In the genomic region with DNA sequence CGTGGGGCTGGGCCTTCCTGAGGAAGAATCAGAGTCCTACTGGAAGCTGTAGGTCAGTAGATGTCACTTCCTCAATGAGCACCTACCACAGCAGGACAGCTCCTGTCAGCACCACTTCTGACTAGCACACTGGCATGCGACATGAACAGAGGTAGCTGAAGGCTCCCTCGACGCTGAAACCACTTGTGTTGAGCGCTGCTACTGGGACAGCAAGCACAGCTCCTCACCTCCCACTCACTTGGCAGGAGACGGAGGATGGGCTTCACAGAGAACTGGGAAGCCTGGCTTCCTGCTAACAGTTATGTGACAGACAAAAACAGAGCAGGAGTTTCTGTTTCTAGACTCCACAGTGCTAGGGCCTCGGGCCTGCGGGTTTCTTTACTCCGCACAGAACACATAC, we compare ENCODE assay signal across 17 mouse cellular contexts. TPM values are rescaled to one million over a fixed set of nuclear protein-coding genes. Genes with fewer than 3 reads are reported as not detected.
A peak's percentile ranks its signal among the peaks of the same experiment; 100 is the strongest.
DNase-seq lines count a peak whose midpoint lies in the region; ATAC-seq lines count a peak whose summit lies in the region.
"Had no signal": no experiment of that assay in that cellular context is flagged by ENCODE, and none has a peak within 500 bp of the region (broad histone marks: within the 10 kb centered on the region; RNA-seq: fewer than 3 reads in every experiment).

No protein-coding gene starts in this region.

- DNase-seq in heart, embryonic 10.5 days (ENCODE audit: low spot score): peak; percentile 81
- no peak for DNase-seq in heart, postnatal 14 days
- peak; percentile 92 for DNase-seq in brain, adult 2 months (ENCODE audit: low read depth, low spot score)
- peak; percentile 60 to 75 for DNase-seq in layer of hippocampus, adult 8-10 months (ENCODE audit: low spot score in 2 of 2)
- DNase-seq in left cerebral cortex, postnatal 10 days (ENCODE audit: extremely low spot score in 1 of 2, low spot score in 2 of 2): peak; percentile 45 to 51
- no peak for DNase-seq in urinary bladder, adult 18-20 months (ENCODE audit: low spot score in 2 of 2)
- no peak for DNase-seq in cerebellum, adult 9-10 months
- DNase-seq: adrenal gland, adult 2 months; kidney, adult 18-20 months; lung, postnatal 14 days had no signal

- H3K4me3 ChIP-seq in heart, embryonic 10.5 days: no peak overlapping the region
- H3K4me3 ChIP-seq: forebrain, embryonic 13.5 days; limb, embryonic 10.5 days; midbrain, embryonic 13.5 days had no signal

- no peaks in the 10 kb centered on the region for H3K9me3 ChIP-seq in heart, embryonic 10.5 days
- H3K9me3 ChIP-seq: forebrain, embryonic 13.5 days; limb, embryonic 10.5 days; midbrain, embryonic 13.5 days had no signal

- peaks cover 99% of the 10 kb centered on the region for H3K36me3 ChIP-seq in heart, embryonic 10.5 days

- ATAC-seq in monocyte, adult 5-6 weeks (replicated peaks; ENCODE audit: insufficient number of reproducible peaks, low FRiP score, low TSS enrichment, poor library complexity, severe bottlenecking): no peak
- ATAC-seq: forebrain, embryonic 13.5 days; midbrain, embryonic 13.5 days had no signal

- H3K27ac ChIP-seq in heart, embryonic 10.5 days: no peak overlapping the region
- H3K27ac ChIP-seq: forebrain, embryonic 13.5 days; limb, embryonic 10.5 days; liver, embryonic 14.5 days; midbrain, embryonic 13.5 days had no signal

- no peaks in the 10 kb centered on the region for H3K27me3 ChIP-seq in heart, embryonic 10.5 days (ENCODE audit: insufficient read depth, poor library complexity, severe bottlenecking)
- H3K27me3 ChIP-seq: forebrain, embryonic 13.5 days; midbrain, embryonic 13.5 days had no signal

- WGBS in heart, embryonic 10.5 days: 64% methylated on average over 9 of the region's 9 CpGs

- intact Hi-C loops in heart, postnatal 14 days (cut with DNase I): no loop called here
- intact Hi-C loops in left cerebral cortex, postnatal 10 days (cut with DNase I): no loop called here

- H3K4me1 ChIP-seq in heart, embryonic 10.5 days: peaks cover 13% of the 10 kb centered on the region
- H3K4me1 ChIP-seq: forebrain, embryonic 13.5 days; limb, embryonic 10.5 days had no signal

RNA-seq across cellular contexts. Expression of a gene that starts 26.6 kb away (rescaled TPM):
- 86.9 and 98.4 TPM in 2 replicates for polyA plus RNA-seq in heart, embryonic 10.5 days (2016; fragmentation: Nextera tagmentation; extraction: Ambion mirVana)
- total RNA-seq in heart, postnatal 14 days (2021): 10 to 100 TPM; 54.0 to 54.7 TPM
- 10 to 100 TPM; 75.6 to 83.8 (median 80.9) TPM for total RNA-seq in layer of hippocampus, adult 8-10 months (2022)
- 10 to 100 TPM; 59.1 to 70.0 TPM for total RNA-seq in left cerebral cortex, postnatal 10 days (2021)
- total RNA-seq in monocyte, adult 5-6 weeks (2017): 25.1 to 55.3 TPM (median 48.6 TPM) in 3 replicates

RNA-seq across cellular contexts. Expression of a gene that starts 30.5 kb away (rescaled TPM):
- not detected in 2 replicates for polyA plus RNA-seq in heart, embryonic 10.5 days (2016; fragmentation: Nextera tagmentation; extraction: Ambion mirVana)
- total RNA-seq in heart, postnatal 14 days (2021): not detected
- under 1 TPM in 3 of 4 experiments, not detected in 1; 0.23 to 0.41 (median 0.40) TPM for total RNA-seq in layer of hippocampus, adult 8-10 months (2022)
- total RNA-seq in left cerebral cortex, postnatal 10 days (2021): under 1 TPM in 1 of 2 experiments, not detected in 1; 0.45 TPM
- not detected in 3 replicates for total RNA-seq in monocyte, adult 5-6 weeks (2017)
- total RNA-seq: adrenal gland, adult 2 months; common myeloid progenitor, adult 5-6 weeks had no signal
- polyA plus RNA-seq: forebrain, embryonic 13.5 days; midbrain, embryonic 13.5 days; neural tube, embryonic 11.5 days had no signal

RNA-seq across cellular contexts. Expression of a gene that starts 43.0 kb away (rescaled TPM):
- 35.3 and 47.9 TPM in 2 replicates for polyA plus RNA-seq in heart, embryonic 10.5 days (2016; fragmentation: Nextera tagmentation; extraction: Ambion mirVana)
- total RNA-seq in heart, postnatal 14 days (2021): 10 to 100 TPM; 17.9 to 20.7 TPM
- total RNA-seq in layer of hippocampus, adult 8-10 months (2022): 10 to 100 TPM; 43.8 to 51.8 (median 49.7) TPM
- total RNA-seq in left cerebral cortex, postnatal 10 days (2021): 10 to 100 TPM; 48.3 to 56.2 TPM
- total RNA-seq in monocyte, adult 5-6 weeks (2017): 25.5 to 34.2 TPM (median 27.4 TPM) in 3 replicates

RNA-seq across cellular contexts. Expression of a gene that starts 43.1 kb away (rescaled TPM):
- 0.11 and 0.31 TPM in 2 replicates for polyA plus RNA-seq in heart, embryonic 10.5 days (2016; fragmentation: Nextera tagmentation; extraction: Ambion mirVana)
- under 1 TPM in 1 of 2 experiments, not detected in 1; 0.12 TPM for total RNA-seq in heart, postnatal 14 days (2021)
- total RNA-seq in layer of hippocampus, adult 8-10 months (2022): under 1 TPM; 0.13 to 0.43 (median 0.17) TPM
- total RNA-seq in left cerebral cortex, postnatal 10 days (2021): not detected
- 1.3 TPM in 1 of 3 replicates, not detected in the others for total RNA-seq in monocyte, adult 5-6 weeks (2017)
- total RNA-seq: common myeloid progenitor, adult 5-6 weeks had no signal
- polyA plus RNA-seq: adrenal gland, adult 2 months; neural tube, embryonic 11.5 days had no signal

Comparison
In these comparisons a context has a peak if more than half of its experiments do, and no peak if none do; other contexts are left out.
1. DNase-seq: peak in heart, embryonic 10.5 days (single experiment), brain, adult 2 months (single experiment), layer of hippocampus, adult 8-10 months (2 of 2) and left cerebral cortex, postnatal 10 days (2 of 2); none in heart, postnatal 14 days (0 of 2), urinary bladder, adult 18-20 months (0 of 2) and cerebellum, adult 9-10 months (single experiment).